Mouse (Mus musculus): ENCODE measurements around the gene Naaladl2. TPM values are rescaled to one million over a fixed set of nuclear protein-coding genes. Genes with fewer than 3 reads are reported as not detected.

The Naaladl2 gene
- total and polyA plus RNA-seq, 3 experiments = 0.13 TPM; not detected in 2

GRCm38 (mm10) chr3:24921401-24921800 lies 222.7 kb downstream of the Naaladl2 start:
- dilution Hi-C loops (cut with MboI; ENCODE audit: extremely low pct_ligation_motif_present, extremely low pct_unique_long_range_greater_than_20kb, low sequenced_read_pairs) = no loop called here

GRCm38 (mm10) chr3:24905425-24905960 lies 238.6 kb downstream of the Naaladl2 start:
- Histone ChIP-seq H3K4me3 (replicated peaks in 1 of 3; ENCODE audit: low read depth in 2 of 3, low read length in 2 of 3, poor library complexity in 1 of 3) (no peak overlapping the region), H3K9ac (ENCODE audit: insufficient read depth, low read depth) (no peak overlapping the region), H3K4me2 (ENCODE audit: insufficient read depth, low read depth, poor library complexity, severe bottlenecking) (no peak overlapping the region), H3K4me1 (ENCODE audit: control insufficient read depth in 1 of 2, insufficient read depth in 2 of 2) (peaks cover 0 to 3% of the 10 kb centered on the region in 2 experiments; a peak in 1 of 4 replicates), H3K79me2 (replicated peaks; ENCODE audit: control insufficient read depth, extremely low read depth, insufficient read depth, poor library complexity, severe bottlenecking) (no peaks in the 10 kb centered on the region), H3K27ac (ENCODE audit: insufficient read depth, low read depth) (no peak overlapping the region), H3K27me3 (replicated peaks) (no peaks in the 10 kb centered on the region), H3K9me3 (replicated peaks; ENCODE audit: low read length) (peaks cover 30% of the 10 kb centered on the region), H3K36me3 (replicated peaks in 1 of 2; ENCODE audit: control insufficient read depth in 1 of 2, insufficient read depth in 1 of 2, low read length in 1 of 2) (no peaks in the 10 kb centered on the region)
- TF ChIP-seq IRF4 (IDR thresholded peaks at IDR 0.05; ENCODE audit: low read depth, low read length) = peak; percentile 73
- TF ChIP-seq JUND (conservative IDR thresholded peaks at IDR 0.05; ENCODE audit: low read depth, low read length) = no peak
- no peak for TF ChIP-seq MYC (IDR thresholded peaks at IDR 0.05; ENCODE audit: low read depth, low read length)
- no peak for TF ChIP-seq PAX5 (IDR thresholded peaks at IDR 0.05; ENCODE audit: low read length)
- TF ChIP-seq NRF1 (IDR thresholded peaks at IDR 0.05; ENCODE audit: low read depth, low read length) = no peak
- TF ChIP-seq USF2 (conservative IDR thresholded peaks at IDR 0.05; ENCODE audit: low read depth, low read length) = no peak
- TF ChIP-seq EP300 (IDR thresholded peaks at IDR 0.05; ENCODE audit: low read length) = peak; percentile 56; the same call in 1 of the 2 replicates
- no peak; the same call in 1 of the 2 replicates for TF ChIP-seq JUN (IDR thresholded peaks at IDR 0.05; ENCODE audit: insufficient read depth, low read depth, low read length)
- TF ChIP-seq ZMIZ1 (IDR thresholded peaks at IDR 0.05; ENCODE audit: low read depth, low read length) = no peak
- TF ChIP-seq RCOR1 (conservative IDR thresholded peaks at IDR 0.05; ENCODE audit: low read depth, low read length) = no peak
- no peak for TF ChIP-seq USF1 (IDR thresholded peaks at IDR 0.05; ENCODE audit: low read depth, low read length)
- TF ChIP-seq MAFK (IDR thresholded peaks at IDR 0.05; ENCODE audit: insufficient replicate concordance, low read length) = no peak
- no peak for TF ChIP-seq GABPA (IDR thresholded peaks at IDR 0.05; ENCODE audit: insufficient replicate concordance, low read depth, low read length)
- no peak for DNase-seq (ENCODE audit: extremely low read depth)
- in situ Hi-C loops (cut with MboI; ENCODE audit: low pct_ligation_motif_present, low pct_unique_long_range_greater_than_20kb, low sequenced_read_pairs) (no loop called here), dilution Hi-C loops (cut with MboI; ENCODE audit: extremely low pct_ligation_motif_present, extremely low pct_unique_long_range_greater_than_20kb, low sequenced_read_pairs) (no loop called here)

More at GRCm38 (mm10) chr3:24921401-24921800, 222.7 kb downstream of the Naaladl2 start:
- TF ChIP-seq JUN (IDR thresholded peaks at IDR 0.05; ENCODE audit: insufficient read depth, low read depth, low read length) = no peak
- TF ChIP-seq TCF12 (IDR thresholded peaks at IDR 0.05; ENCODE audit: low read depth, low read length) = no peak
- no peak for TF ChIP-seq NELFE (IDR thresholded peaks at IDR 0.05; ENCODE audit: low read depth, low read length)
- no peak overlapping the region for H3K4me3 ChIP-seq (replicated peaks in 1 of 3; ENCODE audit: low read depth in 2 of 3, low read length in 2 of 3, poor library complexity in 1 of 3)
- in situ Hi-C loops (cut with MboI; ENCODE audit: low pct_ligation_motif_present, low pct_unique_long_range_greater_than_20kb, low sequenced_read_pairs) = no loop called here
- no peaks in the 10 kb centered on the region for H3K36me3 ChIP-seq (replicated peaks in 1 of 2; ENCODE audit: control insufficient read depth in 1 of 2, insufficient read depth in 1 of 2, low read length in 1 of 2)
- H3K27ac ChIP-seq (ENCODE audit: insufficient read depth, low read depth) = no peak overlapping the region
- H3K9ac ChIP-seq (ENCODE audit: insufficient read depth, low read depth) = no peak overlapping the region
- no peak for DNase-seq (ENCODE audit: extremely low read depth)
- no peaks in the 10 kb centered on the region for H3K79me2 ChIP-seq (replicated peaks; ENCODE audit: control insufficient read depth, extremely low read depth, insufficient read depth, poor library complexity, severe bottlenecking)
- H3K27me3 ChIP-seq (replicated peaks) = no peaks in the 10 kb centered on the region
- no peak overlapping the region for H3K4me2 ChIP-seq (ENCODE audit: insufficient read depth, low read depth, poor library complexity, severe bottlenecking)
- H3K4me1 ChIP-seq (ENCODE audit: control insufficient read depth in 1 of 2, insufficient read depth in 2 of 2) = no peaks in the 10 kb centered on the region
- H3K9me3 ChIP-seq (replicated peaks; ENCODE audit: low read length) = peaks cover 16% of the 10 kb centered on the region

Data from CH12.LX (cell line).